Mouse (Mus musculus): ENCODE results near the gene Ttll5. TPM values are rescaled to one million over a fixed set of nuclear protein-coding genes. Genes with fewer than 3 reads are reported as not detected.
A peak's percentile ranks its signal among the peaks of the same experiment; 100 is the strongest.

Gene Ttll5
- polyA plus RNA-seq, 2 experiments = 13.9 to 16.3 TPM

DNA sequence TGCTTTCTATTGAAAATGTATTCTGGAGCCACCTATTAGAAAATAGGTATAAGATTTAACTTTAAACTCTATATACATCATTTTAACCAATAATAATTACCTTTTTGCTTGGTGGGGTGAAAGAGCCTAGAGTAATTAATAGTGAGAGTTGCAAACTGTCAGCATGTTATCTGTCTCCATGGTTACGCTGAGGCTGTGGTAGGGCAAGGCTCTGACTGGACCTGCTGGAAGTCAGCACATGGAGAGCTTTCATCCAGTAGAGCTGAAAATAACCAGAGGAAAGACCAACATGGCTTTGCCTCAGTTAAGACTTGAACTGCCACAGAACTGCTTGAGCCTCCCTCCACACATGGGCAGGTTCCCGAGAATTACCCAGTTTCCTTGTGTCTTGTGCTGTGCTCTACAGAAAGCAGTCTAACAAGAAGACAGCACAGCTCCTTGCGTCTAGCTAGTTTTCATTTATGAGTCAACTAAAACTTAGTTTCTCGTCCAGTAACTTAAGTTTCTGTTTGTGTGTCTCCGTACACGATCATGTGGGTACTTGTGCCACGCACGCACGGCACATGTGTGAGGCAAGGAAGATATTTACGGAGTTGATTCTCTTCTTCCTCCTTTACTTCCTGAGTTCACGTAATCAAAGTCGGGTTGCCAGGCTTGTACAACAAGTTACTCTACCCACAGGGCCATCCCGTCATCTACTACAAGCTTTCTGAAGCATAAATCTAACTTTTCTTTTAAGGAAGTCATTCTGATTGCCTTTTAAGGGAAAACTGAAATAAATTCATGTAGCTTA lies 88.4 kb downstream of the Ttll5 start:
- ATAC-seq (ENCODE audit: low FRiP score, low read depth) (no peak), DNase-seq (ENCODE audit: low spot score) (no peak)
- WGBS = 91% methylated on average over 13 of the region's 13 CpGs
- no peak overlapping the region for H3K4me2 ChIP-seq (replicated peaks; ENCODE audit: low read depth, low read length, severe bottlenecking)
- H3K4me3 ChIP-seq (replicated peaks; ENCODE audit: low read length) = no peak overlapping the region
- H3K36me3 ChIP-seq (ENCODE audit: control insufficient read depth, insufficient read depth, low read length) = peaks cover 12% of the 10 kb centered on the region
- H3K4me1 ChIP-seq (ENCODE audit: control insufficient read depth, insufficient read depth, low read length) = no peaks in the 10 kb centered on the region
- H3K9ac ChIP-seq (ENCODE audit: low read depth, low read length, severe bottlenecking) = no peak overlapping the region
- no peaks in the 10 kb centered on the region for H3K27me3 ChIP-seq (ENCODE audit: control insufficient read depth, insufficient read depth, low read length)
- H3K9me3 ChIP-seq (ENCODE audit: control insufficient read depth, low read length) = no peaks in the 10 kb centered on the region
- H3K27ac ChIP-seq (replicated peaks; ENCODE audit: low read depth, low read length) = no peak overlapping the region
- no peak for TF ChIP-seq POLR2A (IDR thresholded peaks at IDR 0.05; ENCODE audit: borderline replicate concordance, extremely low read depth, insufficient read depth, insufficient read length)

DNA sequence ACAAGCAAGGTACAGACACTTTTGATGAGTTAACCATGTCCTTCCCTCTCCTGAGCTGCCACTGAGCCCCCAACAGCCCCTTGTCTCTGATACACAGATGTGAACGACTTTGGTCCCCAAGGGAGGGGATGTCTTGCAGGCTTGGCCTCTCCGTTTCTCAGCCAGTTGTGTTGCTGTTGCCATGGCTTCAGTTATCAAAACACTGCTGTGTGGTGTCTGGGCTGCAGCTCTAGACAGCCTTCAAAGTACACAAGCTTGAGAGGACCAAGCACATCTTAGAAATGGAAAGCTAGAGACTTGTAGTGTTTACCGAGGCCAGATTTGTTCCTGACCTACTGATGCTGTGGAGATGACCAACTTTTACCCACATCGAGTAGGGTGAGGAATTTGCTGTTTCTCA lies 102.4 kb downstream of the Ttll5 start:
- Histone ChIP-seq H3K9ac (ENCODE audit: low read depth, low read length, severe bottlenecking) (no peak overlapping the region), H3K4me1 (ENCODE audit: control insufficient read depth, insufficient read depth, low read length) (peaks cover 13% of the 10 kb centered on the region; the same call in 1 of the 2 replicates), H3K4me3 (replicated peaks; ENCODE audit: low read length) (no peak overlapping the region), H3K4me2 (replicated peaks; ENCODE audit: low read depth, low read length, severe bottlenecking) (no peak overlapping the region), H3K27ac (replicated peaks; ENCODE audit: low read depth, low read length) (no peak overlapping the region), H3K36me3 (ENCODE audit: control insufficient read depth, insufficient read depth, low read length) (peaks cover 22% of the 10 kb centered on the region; the same call in 1 of the 2 replicates), H3K9me3 (ENCODE audit: control insufficient read depth, low read length) (no peaks in the 10 kb centered on the region), H3K27me3 (ENCODE audit: control insufficient read depth, insufficient read depth, low read length) (no peaks in the 10 kb centered on the region)
- no peak for ATAC-seq (ENCODE audit: low FRiP score, low read depth)
- no peak for DNase-seq (ENCODE audit: low spot score)
- TF ChIP-seq POLR2A (IDR thresholded peaks at IDR 0.05; ENCODE audit: borderline replicate concordance, extremely low read depth, insufficient read depth, insufficient read length) = no peak
- WGBS = 71% methylated on average over 4 of the region's 4 CpGs

DNA sequence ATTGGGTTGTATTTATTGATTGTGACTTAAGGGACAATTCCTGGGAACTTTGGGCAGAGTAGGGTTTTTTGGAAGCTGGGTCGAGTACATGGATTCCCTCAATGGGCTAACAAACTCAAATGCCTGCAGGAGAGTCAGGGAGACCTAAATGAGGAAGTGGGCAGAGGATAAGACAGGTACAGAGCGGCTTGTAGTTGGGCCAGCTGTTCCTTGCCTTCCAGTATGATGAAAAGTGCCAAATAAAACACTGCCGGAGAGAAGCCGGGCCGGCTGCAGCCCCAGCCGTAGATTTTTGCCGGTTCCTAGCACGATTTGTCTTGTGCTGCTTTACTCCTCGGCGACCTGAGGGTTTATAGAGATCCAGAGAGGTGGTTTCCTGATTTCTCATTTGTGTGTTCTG lies 104.1 kb downstream of the Ttll5 start:
- peaks cover 13% of the 10 kb centered on the region; the same call in 1 of the 2 replicates for H3K4me1 ChIP-seq (ENCODE audit: control insufficient read depth, insufficient read depth, low read length)
- no peak overlapping the region for H3K4me3 ChIP-seq (replicated peaks; ENCODE audit: low read length)
- H3K9me3 ChIP-seq (ENCODE audit: control insufficient read depth, low read length) = no peaks in the 10 kb centered on the region
- DNase-seq (ENCODE audit: low spot score) (no peak), ATAC-seq (ENCODE audit: low FRiP score, low read depth) (no peak)
- no peaks in the 10 kb centered on the region for H3K27me3 ChIP-seq (ENCODE audit: control insufficient read depth, insufficient read depth, low read length)
- no peak for TF ChIP-seq POLR2A (IDR thresholded peaks at IDR 0.05; ENCODE audit: borderline replicate concordance, extremely low read depth, insufficient read depth, insufficient read length)
- H3K36me3 ChIP-seq (ENCODE audit: control insufficient read depth, insufficient read depth, low read length) = peaks cover 17% of the 10 kb centered on the region; the same call in 1 of the 2 replicates
- H3K27ac ChIP-seq (replicated peaks; ENCODE audit: low read depth, low read length) = peak overlapping the region; percentile 63; the same call in 1 of the 2 replicates
- WGBS = 82% methylated on average over 10 of the region's 10 CpGs
- 0 out of 2 replicates have a peak overlapping the region, but pooled peaks have one; percentile 1 for H3K4me2 ChIP-seq (replicated peaks; ENCODE audit: low read depth, low read length, severe bottlenecking)
- H3K9ac ChIP-seq (ENCODE audit: low read depth, low read length, severe bottlenecking) = no peak overlapping the region

DNA sequence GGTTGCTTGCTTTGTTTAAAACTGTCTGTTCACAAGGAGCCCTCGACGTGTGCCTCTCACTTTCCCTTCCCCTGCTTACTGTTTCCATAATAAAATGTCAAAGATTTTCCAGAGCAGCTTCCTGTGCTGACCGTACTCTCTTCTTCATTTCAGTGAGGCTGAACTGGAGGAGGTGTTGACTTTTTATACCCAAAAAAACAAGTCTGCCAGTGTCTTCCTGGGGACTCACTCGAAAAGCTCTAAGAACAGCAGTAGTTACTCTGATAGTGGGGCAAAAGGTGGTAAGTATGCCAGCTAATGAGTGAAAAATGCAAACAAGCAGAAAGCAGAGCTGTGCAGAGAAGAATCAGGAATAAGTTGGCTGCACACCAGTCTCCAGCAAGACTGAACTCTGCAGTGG lies 105.3 kb downstream of the Ttll5 start:
- no peaks in the 10 kb centered on the region for H3K27me3 ChIP-seq (ENCODE audit: control insufficient read depth, insufficient read depth, low read length)
- H3K9ac ChIP-seq (ENCODE audit: low read depth, low read length, severe bottlenecking) = no peak overlapping the region
- H3K4me2 ChIP-seq (replicated peaks; ENCODE audit: low read depth, low read length, severe bottlenecking) = no peak overlapping the region
- H3K27ac ChIP-seq (replicated peaks; ENCODE audit: low read depth, low read length) = peak overlapping the region; percentile 63
- H3K4me1 ChIP-seq (ENCODE audit: control insufficient read depth, insufficient read depth, low read length) = peaks cover 13% of the 10 kb centered on the region; the same call in 1 of the 2 replicates
- ATAC-seq (ENCODE audit: low FRiP score, low read depth) (no peak), DNase-seq (ENCODE audit: low spot score) (no peak)
- peaks cover 28% of the 10 kb centered on the region for H3K36me3 ChIP-seq (ENCODE audit: control insufficient read depth, insufficient read depth, low read length)
- no peaks in the 10 kb centered on the region; the same call in 1 of the 2 replicates for H3K9me3 ChIP-seq (ENCODE audit: control insufficient read depth, low read length)
- TF ChIP-seq POLR2A (IDR thresholded peaks at IDR 0.05; ENCODE audit: borderline replicate concordance, extremely low read depth, insufficient read depth, insufficient read length) = no peak
- no peak overlapping the region for H3K4me3 ChIP-seq (replicated peaks; ENCODE audit: low read length)
- 44% methylated on average over 4 of the region's 4 CpGs for WGBS

DNA sequence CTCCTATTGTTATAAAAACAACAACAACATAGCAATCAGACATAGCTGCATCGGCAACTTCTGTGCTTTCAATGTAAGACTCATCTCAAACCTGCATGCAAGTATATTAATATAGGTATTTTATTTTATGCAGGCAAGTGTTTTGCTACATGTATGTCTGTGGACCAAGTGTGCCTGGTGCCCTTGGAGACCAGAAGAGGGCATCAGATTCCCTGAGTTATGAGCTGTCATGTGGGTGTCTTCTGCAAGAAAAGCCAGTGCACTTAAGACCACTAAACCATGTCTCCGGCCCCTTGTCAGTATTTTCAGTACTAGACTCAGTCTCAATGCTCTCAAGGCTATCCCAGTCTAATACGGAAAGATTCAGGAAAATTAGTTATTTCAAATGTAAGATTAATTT lies 106.3 kb downstream of the Ttll5 start:
- H3K4me1 ChIP-seq (ENCODE audit: control insufficient read depth, insufficient read depth, low read length) = peaks cover 13% of the 10 kb centered on the region; the same call in 1 of the 2 replicates
- H3K4me3 ChIP-seq (replicated peaks; ENCODE audit: low read length) = no peak overlapping the region
- no peaks in the 10 kb centered on the region; the same call in 1 of the 2 replicates for H3K9me3 ChIP-seq (ENCODE audit: control insufficient read depth, low read length)
- TF ChIP-seq POLR2A (IDR thresholded peaks at IDR 0.05; ENCODE audit: borderline replicate concordance, extremely low read depth, insufficient read depth, insufficient read length) = no peak
- 91% methylated on average over 3 of the region's 3 CpGs for WGBS
- H3K27me3 ChIP-seq (ENCODE audit: control insufficient read depth, insufficient read depth, low read length) = no peaks in the 10 kb centered on the region
- ATAC-seq (ENCODE audit: low FRiP score, low read depth) (no peak), DNase-seq (ENCODE audit: low spot score) (no peak)
- H3K9ac ChIP-seq (ENCODE audit: low read depth, low read length, severe bottlenecking) = no peak overlapping the region
- H3K4me2 ChIP-seq (replicated peaks; ENCODE audit: low read depth, low read length, severe bottlenecking) = no peak overlapping the region
- H3K36me3 ChIP-seq (ENCODE audit: control insufficient read depth, insufficient read depth, low read length) = peaks cover 24% of the 10 kb centered on the region
- no peak overlapping the region for H3K27ac ChIP-seq (replicated peaks; ENCODE audit: low read depth, low read length)
